Mouse (Mus musculus) embryonic fibroblast, embryonic 13.5 days (primary cell): Measurements from ENCODE around the gene Krtap28-10. TPM values are rescaled to one million over a fixed set of nuclear protein-coding genes. Genes with fewer than 3 reads are reported as not detected.

ENCODE experiments used
- H3K27ac ChIP-seq: 2 replicates; pipeline ENCODE4 v1.5.1; 2012; ENCODE audit warnings: low read length, control low read depth, inconsistent platforms; ENCODE audit not compliant: insufficient read depth
- H3K4me1 ChIP-seq: 2 replicates; pipeline ENCODE4 v1.6.1; 2011; ENCODE audit warnings: low read length; ENCODE audit not compliant: control insufficient read depth, insufficient read depth
- H3K4me3 ChIP-seq: 2 replicates; pipeline ENCODE4 v1.5.1; 2011; ENCODE audit warnings: mild to moderate bottlenecking, control low read depth, low read length; ENCODE audit not compliant: insufficient read depth
- CTCF ChIP-seq: IDR thresholded peaks from 2 replicates; pipeline ENCODE4 v1.5.1; 2011; ENCODE audit warnings: mild to moderate bottlenecking, control low read depth, low read length, moderate library complexity, borderline replicate concordance; ENCODE audit not compliant: insufficient read depth
- POLR2A ChIP-seq: IDR thresholded peaks from 2 replicates; pipeline ENCODE4 v1.6.1; 2011; ENCODE audit warnings: low read depth, mild to moderate bottlenecking, control low read depth, low read length, moderate library complexity
- polyA plus RNA-seq: library from polyadenylated mRNA; stranded (reverse); fragments of >200 nt; gene quantifications from 2 replicates; pipeline ENCODE4 v1.2.4, GENCODE M21; 2011; ENCODE audit warnings: low read depth; ENCODE audit not compliant: missing spikeins, insufficient read length

Krtap28-10 gene
- polyA plus RNA-seq, result not detected in 2 replicates

DNA sequence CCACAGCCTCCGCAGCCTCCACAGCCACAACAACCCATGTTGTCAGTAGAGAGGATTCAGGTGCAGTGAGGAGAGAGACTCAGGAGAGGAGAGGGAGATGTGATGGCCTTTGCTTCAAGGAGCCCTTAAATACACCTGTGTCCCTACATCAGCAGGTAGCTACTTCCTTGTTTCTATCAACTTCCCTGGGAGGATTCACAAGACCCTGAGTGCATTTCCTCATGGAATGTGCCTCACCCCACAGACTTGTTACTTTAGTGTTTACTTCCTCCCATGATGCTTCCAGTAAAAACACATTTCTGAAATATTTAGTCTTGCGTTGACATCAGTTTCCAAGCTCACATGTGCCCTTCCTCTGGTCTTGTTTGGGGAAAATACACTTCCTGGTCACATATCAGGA lies at the start of gene Krtap28-10:
Gene Krtap28-10 (minus strand): TSS at position 101 of the 400 bp plus-strand sequence.
- TF ChIP-seq CTCF (no peak), POLR2A (no peak)
- Histone ChIP-seq H3K4me3 (no peak within 1 kb of the TSS), H3K27ac (no peak within 1 kb of the TSS), H3K4me1 (no peaks in the 10 kb centered on the region)

GRCm38 (mm10) chr1:83091268-83091667 lies 49.0 kb upstream of the Krtap28-10 start:
- peak overlapping the region; percentile 86 for H3K27ac ChIP-seq
- no peak overlapping the region for H3K4me3 ChIP-seq
- H3K4me1 ChIP-seq, result peaks cover 5% of the 10 kb centered on the region
- 0 out of 2 replicates have a peak, but pooled peaks have one; percentile 21 for TF ChIP-seq POLR2A
- no peak for TF ChIP-seq CTCF

- Histone ChIP-seq H3K27ac (no peak overlapping the region), H3K4me3 (no peak overlapping the region), H3K4me1 (no peaks in the 10 kb centered on the region)
- no peak for TF ChIP-seq CTCF
- no peak for TF ChIP-seq POLR2A
These were observed 42.5 kb upstream of the Krtap28-10 start for GRCm38 (mm10) chr1:83084790-83085189.

DNA sequence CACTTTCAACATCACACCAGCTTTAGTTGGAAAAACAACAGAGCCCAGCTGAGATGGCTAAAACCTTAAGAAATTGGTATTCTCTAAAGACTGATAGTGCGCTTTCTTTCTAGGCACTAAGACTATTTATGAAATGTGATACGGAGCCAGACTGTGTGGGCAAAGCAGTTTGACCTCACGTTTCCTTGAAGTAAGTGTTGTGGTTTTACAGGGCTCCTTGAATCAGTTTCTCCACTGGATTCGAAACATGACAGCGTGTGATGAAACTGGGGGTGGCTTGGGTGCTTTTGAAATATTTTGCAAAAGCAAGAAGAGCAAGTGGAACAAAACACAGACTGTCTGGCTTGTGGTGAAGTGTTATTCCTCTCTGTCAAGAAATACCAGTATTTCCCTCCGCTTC lies 34.7 kb upstream of the Krtap28-10 start:
- no peak overlapping the region; the same call in 1 of the 2 replicates for H3K27ac ChIP-seq
- H3K4me3 ChIP-seq, result no peak overlapping the region
- TF ChIP-seq CTCF (no peak), POLR2A (no peak)
- no peaks in the 10 kb centered on the region for H3K4me1 ChIP-seq

GRCm38 (mm10) chr1:83076190-83076917 lies 34.1 kb upstream of the Krtap28-10 start:
- H3K4me3 ChIP-seq, result no peak overlapping the region
- H3K27ac ChIP-seq, result no peak overlapping the region
- no peaks in the 10 kb centered on the region for H3K4me1 ChIP-seq
- TF ChIP-seq POLR2A (no peak), CTCF (no peak)

GRCm38 (mm10) chr1:83075526-83076189 lies 33.4 kb upstream of the Krtap28-10 start:
- H3K4me3 ChIP-seq, result no peak overlapping the region
- H3K4me1 ChIP-seq, result no peaks in the 10 kb centered on the region
- H3K27ac ChIP-seq, result no peak overlapping the region
- TF ChIP-seq CTCF, result no peak

- no peaks in the 10 kb centered on the region for H3K4me1 ChIP-seq
- TF ChIP-seq CTCF, result no peak
- no peak for TF ChIP-seq POLR2A
- no peak overlapping the region for H3K4me3 ChIP-seq
- no peak overlapping the region for H3K27ac ChIP-seq
These were observed 24.9 kb upstream of the Krtap28-10 start for GRCm38 (mm10) chr1:83067205-83067604.

- Histone ChIP-seq H3K27ac (no peak overlapping the region), H3K4me1 (no peaks in the 10 kb centered on the region), H3K4me3 (no peak overlapping the region)
- TF ChIP-seq POLR2A, result no peak
- no peak for TF ChIP-seq CTCF
These were observed 24.3 kb upstream of the Krtap28-10 start for GRCm38 (mm10) chr1:83066577-83066976.

DNA sequence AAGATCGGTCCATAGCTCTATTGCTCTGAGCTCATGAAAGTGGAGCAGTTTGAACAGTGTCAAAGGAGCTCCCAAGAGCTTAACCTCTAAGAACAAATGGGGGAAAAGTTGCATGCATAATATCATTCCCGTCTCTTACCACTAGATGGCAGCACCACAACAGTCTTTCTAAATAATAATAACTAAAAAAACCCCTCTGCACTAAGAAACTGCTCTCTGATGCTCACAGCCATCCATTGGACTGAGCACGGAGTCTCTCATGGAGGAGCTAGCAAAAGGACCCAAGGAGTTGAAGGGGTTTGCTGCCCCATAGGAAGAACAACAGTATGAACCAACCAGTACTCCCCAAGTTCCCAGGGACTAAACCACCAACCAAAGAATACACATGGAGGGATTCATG lies 22.6 kb upstream of the Krtap28-10 start:
- no peak overlapping the region for H3K4me3 ChIP-seq
- H3K4me1 ChIP-seq, result no peaks in the 10 kb centered on the region
- no peak overlapping the region for H3K27ac ChIP-seq
- TF ChIP-seq CTCF, result no peak
- no peak for TF ChIP-seq POLR2A

DNA sequence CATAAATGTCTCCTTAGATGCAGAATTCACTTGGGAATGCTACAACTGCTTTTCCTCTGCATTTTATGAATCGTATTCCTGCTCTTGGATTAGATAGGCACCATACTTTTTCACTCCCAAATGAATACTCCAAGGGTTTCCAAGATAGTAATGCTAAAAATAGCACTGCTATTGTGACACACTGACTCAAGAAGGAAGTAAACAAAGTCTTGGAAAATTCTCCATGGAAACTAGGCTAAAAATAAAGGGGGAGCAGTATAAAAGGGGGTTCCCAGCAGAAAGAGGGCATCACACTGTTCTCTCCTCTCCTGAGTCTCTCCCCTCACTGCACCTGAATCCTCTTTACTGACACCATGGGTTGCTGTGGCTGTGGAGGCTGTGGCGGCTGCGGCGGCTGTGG lies 18.4 kb upstream of the Krtap28-10 start, which contains the start of gene Krtap28-13:
Gene Krtap28-13 (plus strand): TSS at position 288 of the 400 bp plus-strand sequence.
- H3K4me1 ChIP-seq, result no peaks in the 10 kb centered on the region
- TF ChIP-seq POLR2A (no peak), CTCF (no peak)
- H3K27ac ChIP-seq, result no peak within 1 kb of the TSS
- no peak within 1 kb of the TSS for H3K4me3 ChIP-seq

- H3K27ac ChIP-seq, result no peak within 1 kb of the TSS
- TF ChIP-seq CTCF (no peak), POLR2A (no peak)
These were observed 17.0 kb upstream of the Krtap28-10 start, which contains the start of gene A030005K14Rik for GRCm38 (mm10) chr1:83059278-83059677. Gene A030005K14Rik (minus strand): TSS chr1:83059378.

More at GRCm38 (mm10) chr1:83059278-83059677, 17.0 kb upstream of the Krtap28-10 start, which contains the start of gene A030005K14Rik:
- Histone ChIP-seq H3K4me3 (no peak within 1 kb of the TSS), H3K4me1 (no peaks in the 10 kb centered on the region)
